Mouse (Mus musculus) CH12.LX (cell line): ENCODE results near the gene Abcd2. TPM values are rescaled to one million over a fixed set of nuclear protein-coding genes. Genes with fewer than 3 reads are reported as not detected.

Experiments used
- DNase-seq: peaks from one replicate; pipeline ENCODE4 v3.0.0-alpha.2; 2013; ENCODE audit errors: extremely low read depth
- H3K27ac ChIP-seq: 2 replicates; pipeline ENCODE4 v1.5.1; 2012; ENCODE audit warnings: low read depth, mild to moderate bottlenecking, control low read depth, moderate library complexity; ENCODE audit not compliant: insufficient read depth
- H3K27me3 ChIP-seq: replicated peaks from 2 replicates; pipeline ENCODE3; 2012; ENCODE audit warnings: inconsistent platforms
- H3K36me3 ChIP-seq, 2 experiments: replicated peaks in 1 of 2; 2 replicates each; pipeline versions ENCODE3 to v1.6.1; 2012; ENCODE audit warnings: inconsistent platforms in 1 of 2, low read length in 1 of 2, mild to moderate bottlenecking in 1 of 2, mixed read lengths in 1 of 2, moderate library complexity in 1 of 2; ENCODE audit not compliant: control insufficient read depth in 1 of 2, insufficient read depth in 1 of 2
- H3K4me1 ChIP-seq, 2 experiments: 2 replicates each; pipeline ENCODE4 v1.6.1; 2012; ENCODE audit warnings: inconsistent platforms in 1 of 2, moderate library complexity in 1 of 2; ENCODE audit not compliant: insufficient read depth in 2 of 2, control insufficient read depth in 1 of 2
- H3K4me2 ChIP-seq: 2 replicates; pipeline ENCODE4 v1.6.1; 2012; ENCODE audit warnings: low read depth, mild to moderate bottlenecking, control low read depth; ENCODE audit not compliant: poor library complexity, insufficient read depth, severe bottlenecking
- H3K4me3 ChIP-seq, 3 experiments: fragments of 150-350 bp in 1 of 3; sonication (generic) in 1 of 3; replicated peaks in 1 of 3; 2 replicates each; pipeline versions ENCODE3 to v1.5.1; 2011 to 2012; ENCODE audit warnings: low read depth in 2 of 3, low read length in 2 of 3, mild to moderate bottlenecking in 2 of 3, moderate library complexity in 2 of 3, control low read depth in 1 of 3, improper control_type of control experiment in 1 of 3, inconsistent platforms in 1 of 3, mixed read lengths in 1 of 3; ENCODE audit not compliant: poor library complexity in 1 of 3
- H3K79me2 ChIP-seq: replicated peaks from 2 replicates; pipeline ENCODE4 v1.6.1; 2012; ENCODE audit warnings: mild to moderate bottlenecking, moderate library complexity; ENCODE audit not compliant: control insufficient read depth, poor library complexity, insufficient read depth, severe bottlenecking; ENCODE audit errors: extremely low read depth
- H3K9ac ChIP-seq: 2 replicates; pipeline ENCODE4 v1.6.1; 2012; ENCODE audit warnings: low read depth, mild to moderate bottlenecking, control low read depth, moderate library complexity; ENCODE audit not compliant: insufficient read depth
- H3K9me3 ChIP-seq: replicated peaks from 2 replicates; pipeline ENCODE3; 2012; ENCODE audit warnings: low read length, inconsistent platforms, mixed read lengths
- CHD1 ChIP-seq: IDR thresholded peaks from 2 replicates; pipeline ENCODE4 v1.6.1; 2012; ENCODE audit warnings: low read depth, low read length, improper control_type of control experiment, inconsistent platforms
- ELF1 ChIP-seq: IDR thresholded peaks from 2 replicates; pipeline ENCODE4 v1.6.1; 2014; ENCODE audit warnings: low read depth, mild to moderate bottlenecking, inconsistent platforms, low read length, improper control_type of control experiment
- HCFC1 ChIP-seq: IDR thresholded peaks from 2 replicates; pipeline ENCODE4 v1.6.1; 2012; ENCODE audit warnings: low read depth, mild to moderate bottlenecking, inconsistent platforms, low read length, improper control_type of control experiment
- IRF4 ChIP-seq: IDR thresholded peaks from 2 replicates; pipeline ENCODE4 v1.6.1; 2014; ENCODE audit warnings: low read depth, mild to moderate bottlenecking, inconsistent platforms, low read length, improper control_type of control experiment
- MAX ChIP-seq: IDR thresholded peaks from 2 replicates; pipeline ENCODE4 v1.6.1; 2011; ENCODE audit warnings: low read length, improper control_type of control experiment
- MAZ ChIP-seq: IDR thresholded peaks from 2 replicates; pipeline ENCODE4 v1.6.1; 2012; ENCODE audit warnings: low read depth, mild to moderate bottlenecking, inconsistent platforms, low read length, improper control_type of control experiment, moderate library complexity
- MEF2A ChIP-seq: IDR thresholded peaks from 2 replicates; pipeline ENCODE4 v1.6.1; 2014; ENCODE audit warnings: low read depth, mild to moderate bottlenecking, inconsistent platforms, low read length, improper control_type of control experiment, borderline replicate concordance
- MXI1 ChIP-seq: IDR thresholded peaks from 2 replicates; pipeline ENCODE4 v1.6.1; 2011; ENCODE audit warnings: mild to moderate bottlenecking, low read depth, low read length, improper control_type of control experiment
- MYC ChIP-seq: IDR thresholded peaks from 2 replicates; pipeline ENCODE4 v1.6.1; 2011; ENCODE audit warnings: low read depth, mild to moderate bottlenecking, improper control_type of control experiment, low read length
- NELFE ChIP-seq: IDR thresholded peaks from 2 replicates; pipeline ENCODE4 v1.6.1; 2011; ENCODE audit warnings: low read depth, low read length, improper control_type of control experiment
- NRF1 ChIP-seq: IDR thresholded peaks from 2 replicates; pipeline ENCODE4 v1.6.1; 2014; ENCODE audit warnings: low read depth, mild to moderate bottlenecking, inconsistent platforms, low read length, improper control_type of control experiment, moderate library complexity
- POLR2A ChIP-seq: IDR thresholded peaks from 2 replicates; pipeline ENCODE4 v1.6.1; 2011; ENCODE audit warnings: low read depth, mild to moderate bottlenecking, improper control_type of control experiment, low read length
- SIN3A ChIP-seq: IDR thresholded peaks from 2 replicates; pipeline ENCODE4 v1.6.1; 2012; ENCODE audit warnings: low read length, improper control_type of control experiment, inconsistent platforms
- SMC3 ChIP-seq: IDR thresholded peaks from 2 replicates; pipeline ENCODE4 v1.6.1; 2011; ENCODE audit warnings: low read depth, low read length, improper control_type of control experiment
- TBP ChIP-seq: conservative IDR thresholded peaks from 2 replicates; pipeline ENCODE4 v1.6.1; 2011; ENCODE audit warnings: low read depth, low read length, improper control_type of control experiment
- UBTF ChIP-seq: IDR thresholded peaks from 2 replicates; pipeline ENCODE4 v1.6.1; 2012; ENCODE audit warnings: low read depth, mild to moderate bottlenecking, inconsistent platforms, low read length, improper control_type of control experiment, moderate library complexity
- USF2 ChIP-seq: conservative IDR thresholded peaks from 2 replicates; pipeline ENCODE4 v1.6.1; 2011; ENCODE audit warnings: low read depth, low read length, improper control_type of control experiment
- ZNF384 ChIP-seq: IDR thresholded peaks from 2 replicates; pipeline ENCODE4 v1.6.1; 2012; ENCODE audit warnings: low read depth, low read length, improper control_type of control experiment, inconsistent platforms
- dilution Hi-C: fragments of 300-500 bp; cut with MboI; formaldehyde crosslinking; loops from 2 replicates; pipeline ENCODE4 v1.14.3; 2020; ENCODE audit warnings: low sequenced_read_pairs; ENCODE audit not compliant: extremely low pct_unique_long_range_greater_than_20kb, extremely low pct_ligation_motif_present
- in situ Hi-C: fragments of 300-500 bp; cut with MboI; formaldehyde crosslinking; loops from 3 replicates; pipeline ENCODE4 v1.14.3; 2019; ENCODE audit warnings: low sequenced_read_pairs, low pct_ligation_motif_present, low pct_unique_long_range_greater_than_20kb, mixed read lengths
- polyA plus RNA-seq: library from polyadenylated mRNA; unstranded; fragments of >175 nt; gene quantifications from 2 replicates; pipeline ENCODE4 v1.2.1, GENCODE M21; 2012; ENCODE audit warnings: low read depth; ENCODE audit not compliant: insufficient read length
- total RNA-seq, 2 experiments: library from RNA; depleted of rRNA; stranded (reverse); fragments of 300-350 nt in 1 of 2; fragments of >200 nt in 1 of 2; gene quantifications; 2 replicates each; pipeline ENCODE4 v1.2.3; 2012 to 2014

Gene Abcd2
- total and polyA plus RNA-seq, 3 experiments, result not detected

DNA sequence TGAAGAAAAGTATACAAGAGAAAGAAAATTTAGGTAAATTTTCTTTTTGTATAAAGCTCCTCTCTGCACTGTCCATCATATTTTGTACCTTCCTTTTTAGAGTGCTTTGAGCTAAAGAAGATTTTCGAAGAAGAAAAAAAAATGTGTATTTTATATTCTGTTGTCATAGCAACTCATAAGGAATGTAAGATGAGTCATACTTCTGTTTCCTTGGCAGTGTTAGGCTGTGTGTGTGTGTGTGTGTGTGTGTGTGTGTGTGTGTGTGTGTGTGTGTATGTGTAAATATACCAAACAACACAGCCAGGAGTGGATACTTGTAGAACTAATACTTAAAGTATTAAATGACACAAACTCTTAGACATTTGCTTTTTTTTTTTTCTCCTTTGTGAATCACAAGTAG lies 39.0 kb downstream of the Abcd2 start:
- H3K79me2 ChIP-seq, result no peaks in the 10 kb centered on the region
- in situ Hi-C loops, result no loop called here
- H3K9me3 ChIP-seq, result peaks cover 32% of the 10 kb centered on the region
- no peak for DNase-seq
- no peak overlapping the region for H3K27ac ChIP-seq
- dilution Hi-C loops, result no loop called here
- no peak overlapping the region for H3K9ac ChIP-seq
- H3K27me3 ChIP-seq, result no peaks in the 10 kb centered on the region
- no peak overlapping the region for H3K4me2 ChIP-seq
- H3K36me3 ChIP-seq, result no peaks in the 10 kb centered on the region
- no peak for TF ChIP-seq HCFC1
- TF ChIP-seq NRF1, result no peak
- no peak for TF ChIP-seq MXI1
- no peak for TF ChIP-seq IRF4
- TF ChIP-seq SMC3, result no peak
- no peak for TF ChIP-seq POLR2A
- TF ChIP-seq ELF1, result no peak
- TF ChIP-seq ZNF384, result no peak
- no peak for TF ChIP-seq NELFE
- no peak for TF ChIP-seq TBP
- no peak for TF ChIP-seq SIN3A
- TF ChIP-seq CHD1, result no peak
- H3K4me3 ChIP-seq, result no peak overlapping the region
- H3K4me1 ChIP-seq, result no peaks in the 10 kb centered on the region

DNA sequence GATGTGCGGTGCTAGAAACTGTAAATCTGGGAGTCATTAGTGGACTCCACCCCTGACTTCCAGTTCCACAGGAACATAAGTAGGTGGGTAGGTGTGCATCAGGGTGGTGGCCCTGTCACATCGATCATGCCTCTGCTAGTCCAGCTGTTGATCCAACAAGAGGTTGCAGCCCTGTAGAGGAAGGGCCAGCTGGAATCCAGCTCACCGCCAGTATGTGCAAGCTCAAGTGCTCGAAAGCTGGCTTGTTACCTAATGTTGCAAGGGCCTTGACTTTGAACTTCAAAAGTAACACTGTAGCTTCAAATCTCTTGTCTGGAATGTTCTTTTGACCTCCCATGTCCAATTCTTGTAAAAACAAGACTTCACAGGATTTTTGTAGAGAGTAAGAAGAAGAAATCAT lies 67.0 kb downstream of the Abcd2 start:
- in situ Hi-C loops, result no loop called here

DNA sequence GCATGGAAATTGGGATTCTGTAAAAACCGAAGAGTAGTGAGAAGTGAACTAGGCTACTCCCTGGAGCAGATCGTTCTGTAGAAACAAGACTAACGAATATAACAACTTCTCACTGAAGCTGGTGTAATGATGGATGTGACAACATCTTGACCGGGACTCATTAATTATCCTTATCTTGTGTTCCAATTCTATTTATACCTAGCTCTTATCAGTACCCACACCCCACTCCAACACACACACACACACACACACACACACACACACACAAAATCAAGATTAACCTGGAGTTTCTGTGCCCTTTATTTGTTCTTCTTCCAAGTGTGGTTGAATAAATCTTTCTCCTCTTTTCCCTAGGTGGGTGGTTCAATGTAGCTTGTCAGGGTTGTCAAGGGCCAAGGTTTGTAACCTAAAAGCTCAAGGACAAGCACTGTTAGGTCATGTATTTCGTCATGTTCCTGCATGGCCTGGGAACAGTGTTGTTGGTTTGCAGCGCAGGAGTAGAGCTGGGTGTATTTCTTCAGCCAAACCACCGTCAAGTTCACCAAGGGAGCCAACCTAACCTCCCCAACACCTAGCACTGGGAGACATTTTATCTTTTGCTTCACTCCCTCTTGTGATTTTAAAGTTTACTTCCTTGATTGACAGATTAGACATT lies 78.9 kb downstream of the Abcd2 start:
- DNase-seq, result no peak
- dilution Hi-C loops (no loop called here), in situ Hi-C loops (no loop called here)
- peaks cover 39% of the 10 kb centered on the region for H3K9me3 ChIP-seq
- no peaks in the 10 kb centered on the region for H3K36me3 ChIP-seq
- no peak overlapping the region for H3K4me3 ChIP-seq
- H3K79me2 ChIP-seq, result no peaks in the 10 kb centered on the region
- no peaks in the 10 kb centered on the region for H3K4me1 ChIP-seq
- H3K27me3 ChIP-seq, result no peaks in the 10 kb centered on the region
- no peak overlapping the region for H3K4me2 ChIP-seq
- TF ChIP-seq USF2 (no peak), UBTF (no peak), MAZ (no peak), MEF2A (no peak), NELFE (no peak), ZNF384 (no peak)
- H3K27ac ChIP-seq, result no peak overlapping the region
- no peak overlapping the region for H3K9ac ChIP-seq

More for the DNA sequence above, 67.0 kb downstream of the Abcd2 start:
- Histone ChIP-seq H3K9ac (no peak overlapping the region), H3K9me3 (peaks cover 28% of the 10 kb centered on the region), H3K4me3 (no peak overlapping the region), H3K4me2 (no peak overlapping the region), H3K79me2 (no peaks in the 10 kb centered on the region), H3K36me3 (no peaks in the 10 kb centered on the region), H3K27ac (no peak overlapping the region), H3K27me3 (no peaks in the 10 kb centered on the region), H3K4me1 (no peaks in the 10 kb centered on the region)
- dilution Hi-C loops, result no loop called here
- no peak for DNase-seq
- TF ChIP-seq MYC (no peak), ZNF384 (no peak), NELFE (no peak), MAX (no peak)
